Mouse (Mus musculus): ENCODE results near the gene Lrrc4. TPM values are rescaled to one million over a fixed set of nuclear protein-coding genes. Genes with fewer than 3 reads are reported as not detected.

Gene Lrrc4
- polyA plus RNA-seq, 1 experiment = 0.83 TPM

Other genes with a start within 250 kb of the Lrrc4 start
- gene Lep, start 228.5 kb upstream of the Lrrc4 start, polyA plus RNA-seq (2012; ENCODE audit: insufficient read depth, insufficient read length, missing spikeins) = 83.0 and 169 TPM in 2 replicates

Measured in brown adipose tissue, adult 24 weeks (tissue).